Mouse (Mus musculus) bone marrow, adult 2 months (tissue): ENCODE results near the gene Camk1g.

Source experiments
- CTCF ChIP-seq: fragments of 200-500 bp; IDR thresholded peaks from 2 replicates; pipeline ENCODE4 v1.5.1; 2011; ENCODE audit warnings: low read length, control low read depth; ENCODE audit not compliant: control insufficient read depth, insufficient read depth
- POLR2A ChIP-seq: fragments of 200-500 bp; IDR thresholded peaks from 2 replicates; pipeline ENCODE4 v1.6.1; 2011; ENCODE audit warnings: low read depth, mild to moderate bottlenecking, control low read depth, low read length, borderline replicate concordance; ENCODE audit not compliant: control insufficient read depth

- TF ChIP-seq CTCF (no peak), POLR2A (no peak)
Observed at GRCm38 (mm10) chr1:193368055-193368454, 2.0 kb downstream of the Camk1g start.
